Mouse (Mus musculus): ENCODE measurements around the gene Ggta1.

The Ggta1 gene

GRCm38 (mm10) chr2:35406611-35407010, 56.4 kb downstream of the Ggta1 start:
- DNase-seq (ENCODE audit: low spot score in 2 of 2): no peak

- no peak for DNase-seq (ENCODE audit: low spot score in 2 of 2)
Measured at GRCm38 (mm10) chr2:35402391-35402790, 60.6 kb downstream of the Ggta1 start.

GRCm38 (mm10) chr2:35400739-35401138, 62.3 kb downstream of the Ggta1 start:
- no peak for DNase-seq (ENCODE audit: low spot score in 2 of 2)

- DNase-seq (ENCODE audit: low spot score in 2 of 2): no peak
Measured at GRCm38 (mm10) chr2:35398184-35398828, 64.7 kb downstream of the Ggta1 start.

- DNase-seq (ENCODE audit: low spot score in 2 of 2): peak; percentile 47 to 65
Measured at GRCm38 (mm10) chr2:35397590-35398173, 65.3 kb downstream of the Ggta1 start.

- DNase-seq (ENCODE audit: low spot score in 2 of 2): peak; percentile 10 to 20
Measured at GRCm38 (mm10) chr2:35397096-35397495, 65.9 kb downstream of the Ggta1 start, which contains the start of gene 4930402F06Rik. 4930402F06Rik (minus strand) TSS chr2:35397175.

GRCm38 (mm10) chr2:35385441-35385871, 77.6 kb downstream of the Ggta1 start:
- DNase-seq (ENCODE audit: low spot score in 2 of 2): no peak

GRCm38 (mm10) chr2:35379306-35379705, 83.7 kb downstream of the Ggta1 start:
- DNase-seq (ENCODE audit: low spot score in 2 of 2): no peak

GRCm38 (mm10) chr2:35377600-35377999, 85.4 kb downstream of the Ggta1 start:
- no peak for DNase-seq (ENCODE audit: low spot score in 2 of 2)

GRCm38 (mm10) chr2:35373003-35373402, 90.0 kb downstream of the Ggta1 start:
- DNase-seq (ENCODE audit: low spot score in 2 of 2): no peak

GRCm38 (mm10) chr2:35370686-35371085, 92.3 kb downstream of the Ggta1 start:
- no peak for DNase-seq (ENCODE audit: low spot score in 2 of 2)

- DNase-seq (ENCODE audit: low spot score in 2 of 2): no peak
Measured at GRCm38 (mm10) chr2:35367629-35368028, 95.4 kb downstream of the Ggta1 start, which contains the start of gene 4930568D16Rik. 4930568D16Rik (minus strand) TSS chr2:35367729.

All from frontal cortex, postnatal 25 days (tissue).